Mouse (Mus musculus) ES-E14 (cell line): ENCODE measurements around the gene Slc4a1. TPM values are rescaled to one million over a fixed set of nuclear protein-coding genes. Genes with fewer than 3 reads are reported as not detected.

Source experiments
- DNase-seq: peaks from one replicate; pipeline ENCODE4 v3.0.0-alpha.2; 2013; ENCODE audit warnings: low read depth, low spot score
- H3K27ac ChIP-seq: 2 replicates; pipeline ENCODE4 v1.5.1; 2012; ENCODE audit warnings: low read depth, mild to moderate bottlenecking, low read length, moderate library complexity, mixed read lengths; ENCODE audit not compliant: poor library complexity, insufficient read depth, severe bottlenecking
- H3K36me3 ChIP-seq: 2 replicates; pipeline ENCODE4 v1.6.1; 2012; ENCODE audit warnings: mild to moderate bottlenecking, low read length, moderate library complexity, mixed read lengths; ENCODE audit not compliant: control insufficient read depth, poor library complexity, insufficient read depth, severe bottlenecking
- H3K4me1 ChIP-seq, 2 experiments: fragments of 150-350 bp in 1 of 2; sonication (generic) in 1 of 2; 2 replicates each; pipeline ENCODE4 v1.6.1; 2012; ENCODE audit warnings: low read length in 2 of 2, mild to moderate bottlenecking in 1 of 2, mixed read lengths in 1 of 2; ENCODE audit not compliant: control insufficient read depth in 2 of 2, insufficient read depth in 2 of 2, poor library complexity in 1 of 2
- H3K4me3 ChIP-seq, 2 experiments: fragments of 150-350 bp in 1 of 2; sonication (generic) in 1 of 2; 2 replicates each; pipeline ENCODE4 v1.5.1; 2012; ENCODE audit warnings: low read length in 2 of 2, low read depth in 1 of 2, mild to moderate bottlenecking in 1 of 2, mixed read lengths in 1 of 2; ENCODE audit not compliant: insufficient read depth in 1 of 2, poor library complexity in 1 of 2, severe bottlenecking in 1 of 2
- H3K9ac ChIP-seq: 2 replicates; pipeline ENCODE4 v1.6.1; 2012; ENCODE audit warnings: low read depth, mild to moderate bottlenecking, low read length, mixed read lengths; ENCODE audit not compliant: poor library complexity, insufficient read depth, severe bottlenecking
- H3K9me3 ChIP-seq: fragments of 150-350 bp; sonication (generic); 2 replicates; pipeline ENCODE4 v1.6.1; 2012; ENCODE audit warnings: low read depth, mild to moderate bottlenecking, low read length; ENCODE audit not compliant: control insufficient read depth, insufficient read depth
- CHD2 ChIP-seq: IDR thresholded peaks from 2 replicates; pipeline ENCODE4 v1.6.1; 2014; ENCODE audit warnings: mild to moderate bottlenecking, low read depth, low read length, inconsistent platforms
- HCFC1 ChIP-seq: IDR thresholded peaks from 2 replicates; pipeline ENCODE4 v1.6.1; 2012; ENCODE audit warnings: low read length, inconsistent platforms, borderline replicate concordance; ENCODE audit not compliant: insufficient read depth
- MAFK ChIP-seq: IDR thresholded peaks from 2 replicates; pipeline ENCODE4 v1.6.1; 2014; ENCODE audit warnings: mild to moderate bottlenecking, low read depth, low read length, inconsistent platforms; ENCODE audit not compliant: insufficient read depth
- ZC3H11A ChIP-seq: IDR thresholded peaks from 2 replicates; pipeline ENCODE4 v1.6.1; 2012; ENCODE audit warnings: low read depth, mild to moderate bottlenecking, inconsistent platforms, low read length, borderline replicate concordance
- ZNF384 ChIP-seq: IDR thresholded peaks from 2 replicates; pipeline ENCODE4 v1.6.1; 2012; ENCODE audit warnings: low read depth, low read length, inconsistent platforms
- in situ Hi-C, 2 experiments: fragments of 600-800 bp; cut with MboI; formaldehyde crosslinking; loops; one replicate each; pipeline ENCODE4 v1.15.1; 2025; ENCODE audit warnings: low sequenced_read_pairs in 2 of 2, inconsistent platforms in 1 of 2; ENCODE audit not compliant: unreplicated experiment in 2 of 2
- total RNA-seq: library from RNA; depleted of rRNA; stranded (reverse); fragments of 300-350 nt; gene quantifications from 2 replicates; pipeline ENCODE4 v1.2.3, GENCODE M21; 2012; rRNA removed

Slc4a1 gene
- total RNA-seq, 1 experiment: 0.18 TPM

GRCm38 (mm10) chr11:102308979-102309378 lies 57.0 kb downstream of the Slc4a1 start:
- Histone ChIP-seq H3K9me3 (no peaks in the 10 kb centered on the region), H3K4me3 (peak overlapping the region; percentile 61 to 67), H3K4me1 (peaks cover 6 to 25% of the 10 kb centered on the region in 2 experiments; a peak in 3 of 4 replicates), H3K9ac (peak overlapping the region; percentile 60), H3K36me3 (peaks cover 79% of the 10 kb centered on the region), H3K27ac (peak overlapping the region; percentile 45; the same call in 1 of the 2 replicates)
- 0 out of 2 replicates have a peak, but pooled peaks have one; percentile 54 for TF ChIP-seq ZNF384
- TF ChIP-seq HCFC1: no peak
- TF ChIP-seq MAFK: no peak
- TF ChIP-seq CHD2: no peak
- TF ChIP-seq ZC3H11A: peak; percentile 85
- in situ Hi-C loops: no loop called here
- DNase-seq: peak; percentile 91

GRCm38 (mm10) chr11:102308104-102308503 lies 57.9 kb downstream of the Slc4a1 start:
- Histone ChIP-seq H3K27ac (no peak overlapping the region; the same call in 1 of the 2 replicates), H3K4me1 (peaks cover 6 to 22% of the 10 kb centered on the region in 2 experiments; a peak in 2 of 4 replicates), H3K9ac (no peak overlapping the region), H3K9me3 (no peaks in the 10 kb centered on the region), H3K4me3 (no peak overlapping the region), H3K36me3 (peaks cover 71% of the 10 kb centered on the region)
- in situ Hi-C loops: no loop called here
- DNase-seq: no peak
- TF ChIP-seq ZNF384 (no peak), MAFK (no peak), ZC3H11A (no peak), HCFC1 (no peak), CHD2 (no peak)

- H3K9me3 ChIP-seq: no peaks in the 10 kb centered on the region
- H3K4me3 ChIP-seq: no peak overlapping the region
- H3K36me3 ChIP-seq: peaks cover 47% of the 10 kb centered on the region
- no peak for TF ChIP-seq ZNF384
- TF ChIP-seq CHD2: no peak
- TF ChIP-seq HCFC1: no peak
- TF ChIP-seq ZC3H11A: no peak
- TF ChIP-seq MAFK: no peak
- in situ Hi-C loops: no loop called here
- H3K4me1 ChIP-seq: peaks cover 2 to 12% of the 10 kb centered on the region in 2 experiments; a peak in 2 of 4 replicates
- no peak overlapping the region for H3K9ac ChIP-seq
- DNase-seq: no peak
- no peak overlapping the region for H3K27ac ChIP-seq
These were observed 60.6 kb downstream of the Slc4a1 start for GRCm38 (mm10) chr11:102305359-102305758.

GRCm38 (mm10) chr11:102304141-102304540 lies 61.9 kb downstream of the Slc4a1 start:
- Histone ChIP-seq H3K4me3 (no peak overlapping the region), H3K4me1 (peaks cover under 1 to 11% of the 10 kb centered on the region in 2 experiments; a peak in 2 of 4 replicates), H3K9ac (no peak overlapping the region), H3K36me3 (peaks cover 35% of the 10 kb centered on the region), H3K27ac (0 out of 2 replicates have a peak overlapping the region, but pooled peaks have one; percentile 10), H3K9me3 (no peaks in the 10 kb centered on the region)
- in situ Hi-C loops: loop anchor here in 1 of 2 experiments (5.0 kb wide), 1 partner anchor 108 kb away; no protein-coding TSS in a partner anchor
- TF ChIP-seq MAFK (no peak), HCFC1 (no peak), CHD2 (no peak; the same call in 1 of the 2 replicates), ZNF384 (no peak), ZC3H11A (no peak)
- DNase-seq: no peak

- in situ Hi-C loops: loop anchor here in 1 of 2 experiments (5.0 kb wide), 1 partner anchor 112 kb away; no protein-coding TSS in a partner anchor
- H3K36me3 ChIP-seq: peaks cover under 1% of the 10 kb centered on the region; the same call in 1 of the 2 replicates
- H3K27ac ChIP-seq: no peak overlapping the region
- no peak overlapping the region for H3K4me3 ChIP-seq
- no peaks in the 10 kb centered on the region for H3K9me3 ChIP-seq
- TF ChIP-seq CHD2 (no peak), ZC3H11A (0 out of 2 replicates have a peak, but pooled peaks have one; percentile 27), HCFC1 (no peak), MAFK (0 out of 2 replicates have a peak, but pooled peaks have one; percentile 39), ZNF384 (peak; percentile 99)
- no peak overlapping the region for H3K9ac ChIP-seq
- peaks cover 4 to 8% of the 10 kb centered on the region in 2 experiments; a peak in 3 of 4 replicates for H3K4me1 ChIP-seq
- DNase-seq: peak; percentile 95
These were observed 66.2 kb downstream of the Slc4a1 start for GRCm38 (mm10) chr11:102299839-102300238.

Other genes with a start within 250 kb of the Slc4a1 start
- gene Nags, start 220.7 kb downstream of the Slc4a1 start, total RNA-seq: 0.45 and 0.90 TPM in 2 replicates
- gene Tmem101, start 209.8 kb downstream of the Slc4a1 start, total RNA-seq: 75.3 and 98.7 TPM in 2 replicates
- 27.6 and 49.1 TPM in 2 replicates for gene Lsm12, start 180.9 kb downstream of the Slc4a1 start, total RNA-seq
- 14.2 and 16.3 TPM in 2 replicates for gene G6pc3, start 176.6 kb downstream of the Slc4a1 start, total RNA-seq
- gene Hdac5, start 136.0 kb downstream of the Slc4a1 start, total RNA-seq: 33.3 and 57.9 TPM in 2 replicates
- 17.3 and 17.8 TPM in 2 replicates for gene BC030867, start 117.3 kb downstream of the Slc4a1 start, total RNA-seq
- 0.98 and 1.0 TPM in 2 replicates for gene Asb16, start 97.5 kb downstream of the Slc4a1 start, total RNA-seq
- gene Tmub2, start 81.3 kb downstream of the Slc4a1 start, total RNA-seq: 33.0 and 37.2 TPM in 2 replicates
- 55.4 and 60.4 TPM in 2 replicates for gene Atxn7l3, start 69.6 kb downstream of the Slc4a1 start, total RNA-seq
- 138 and 155 TPM in 2 replicates for gene Ubtf, start 46.5 kb downstream of the Slc4a1 start, total RNA-seq
- gene Rundc3a, start 27.2 kb upstream of the Slc4a1 start, total RNA-seq: 6.7 and 15.9 TPM in 2 replicates
- 152 and 175 TPM in 2 replicates for gene Slc25a39, start 41.7 kb upstream of the Slc4a1 start, total RNA-seq
- 81.5 and 154 TPM in 2 replicates for gene Grn, start 64.1 kb upstream of the Slc4a1 start, total RNA-seq
- gene Fam171a2, start 81.5 kb upstream of the Slc4a1 start, total RNA-seq: 6.7 and 13.1 TPM in 2 replicates
- gene Itga2b, start 103.9 kb upstream of the Slc4a1 start, total RNA-seq: 6.6 and 7.8 TPM in 2 replicates
- gene Gpatch8, start 190.2 kb upstream of the Slc4a1 start, total RNA-seq: 22.5 and 22.9 TPM in 2 replicates
- 5.2 and 7.5 TPM in 2 replicates for gene Gm11627, start 213.3 kb upstream of the Slc4a1 start, total RNA-seq
- gene Fzd2, start 238.2 kb upstream of the Slc4a1 start, total RNA-seq: 26.4 and 27.9 TPM in 2 replicates